ENCODE assay signal across 9 mouse cellular contexts in genomic region chr12:31848630-31849415, GRCm38 (mm10).
DNase-seq lines count a peak whose midpoint lies in the region; ATAC-seq and TF ChIP-seq lines count a peak whose summit lies in the region.
"Had no signal": no experiment of that assay in that cellular context is flagged by ENCODE, and none has a peak within 500 bp of the region (broad histone marks: within the 10 kb centered on the region; RNA-seq: fewer than 3 reads in every experiment).

No protein-coding gene starts in this region.

- H3K9ac ChIP-seq in heart, embryonic 13.5 days, result no peak overlapping the region
- no peak overlapping the region for H3K9ac ChIP-seq in midbrain, postnatal 0 days (replicated peaks; ENCODE audit: low read length, poor library complexity, severe bottlenecking)
- no peak overlapping the region for H3K9ac ChIP-seq in intestine, postnatal 0 days (ENCODE audit: low read depth, low read length)

- no peak; the same call in 1 of the 2 replicates for ATAC-seq in heart, embryonic 13.5 days (ENCODE audit: extremely low read depth, insufficient number of reproducible peaks, low FRiP score, low TSS enrichment)
- ATAC-seq in midbrain, postnatal 0 days (ENCODE audit: low FRiP score), result peak; percentile 91
- ATAC-seq in intestine, postnatal 0 days, result no peak

- no peaks in the 10 kb centered on the region for H3K27me3 ChIP-seq in heart, embryonic 13.5 days (replicated peaks)
- H3K27me3 ChIP-seq in midbrain, postnatal 0 days (ENCODE audit: insufficient read depth, low read length), result no peaks in the 10 kb centered on the region
- H3K27me3 ChIP-seq in intestine, postnatal 0 days (replicated peaks; ENCODE audit: control insufficient read depth, insufficient read depth, low read length), result no peaks in the 10 kb centered on the region

- H3K9me3 ChIP-seq in heart, embryonic 13.5 days, result no peaks in the 10 kb centered on the region
- H3K9me3 ChIP-seq in midbrain, postnatal 0 days (ENCODE audit: low read length), result no peaks in the 10 kb centered on the region
- no peaks in the 10 kb centered on the region for H3K9me3 ChIP-seq in intestine, postnatal 0 days (ENCODE audit: control insufficient read depth)

- H3K27ac ChIP-seq in heart, embryonic 13.5 days (replicated peaks), result peak overlapping the region; percentile 58
- no peak overlapping the region for H3K27ac ChIP-seq in midbrain, postnatal 0 days (ENCODE audit: low read depth, low read length)
- no peak overlapping the region for H3K27ac ChIP-seq in intestine, postnatal 0 days (ENCODE audit: low read depth, low read length)
- H3K27ac ChIP-seq: kidney, postnatal 0 days had no signal

- WGBS in heart, embryonic 13.5 days, result 61% methylated on average over 5 of the region's 5 CpGs
- 78% methylated on average over 5 of the region's 5 CpGs for WGBS in midbrain, postnatal 0 days
- WGBS in intestine, postnatal 0 days, result 76% methylated on average over 5 of the region's 5 CpGs

- peak; percentile 15 for DNase-seq in retina, postnatal 1 day
- no peak for DNase-seq in retina, embryonic 14.5 days (ENCODE audit: low spot score)
- DNase-seq in cerebellum, postnatal 36 days, result peak; percentile 90 to 92
- DNase-seq in layer of hippocampus, adult 9-11 months, result peak; percentile 77
- DNase-seq in midbrain, postnatal 0 days (ENCODE audit: low spot score), result peak; percentile 84
- no peak for DNase-seq in spleen, postnatal 14 days (ENCODE audit: low spot score in 2 of 2)

- H3K4me3 ChIP-seq in heart, embryonic 13.5 days, result no peak overlapping the region
- no peak overlapping the region for H3K4me3 ChIP-seq in midbrain, postnatal 0 days (ENCODE audit: low read depth, low read length)
- no peak overlapping the region for H3K4me3 ChIP-seq in intestine, postnatal 0 days (ENCODE audit: low read depth, low read length)

- H3K4me2 ChIP-seq in heart, embryonic 13.5 days, result no peak overlapping the region
- no peak overlapping the region for H3K4me2 ChIP-seq in midbrain, postnatal 0 days (ENCODE audit: low read depth, low read length, poor library complexity, severe bottlenecking)
- H3K4me2 ChIP-seq in intestine, postnatal 0 days (replicated peaks; ENCODE audit: low read depth), result no peak overlapping the region

- H3K4me1 ChIP-seq in heart, embryonic 13.5 days, result peaks cover 12% of the 10 kb centered on the region
- H3K4me1 ChIP-seq in midbrain, postnatal 0 days (ENCODE audit: insufficient read depth, low read length), result no peaks in the 10 kb centered on the region
- H3K4me1 ChIP-seq in intestine, postnatal 0 days (replicated peaks; ENCODE audit: control insufficient read depth, insufficient read depth, low read length), result no peaks in the 10 kb centered on the region

- H3K36me3 ChIP-seq in heart, embryonic 13.5 days, result no peaks in the 10 kb centered on the region
- no peaks in the 10 kb centered on the region for H3K36me3 ChIP-seq in midbrain, postnatal 0 days (ENCODE audit: insufficient read depth, low read length)
- H3K36me3 ChIP-seq in intestine, postnatal 0 days (ENCODE audit: control insufficient read depth, insufficient read depth), result no peaks in the 10 kb centered on the region

- no peak for TF ChIP-seq CTCF in midbrain, postnatal 0 days (IDR thresholded peaks at IDR 0.05)
- no peak for TF ChIP-seq CTCF in intestine, postnatal 0 days (IDR thresholded peaks at IDR 0.05; ENCODE audit: low read depth)

Comparison
In these comparisons a context has a peak if more than half of its experiments do, and no peak if none do; other contexts are left out.
1. DNase-seq: peak in retina, postnatal 1 day (single experiment), cerebellum, postnatal 36 days (2 of 2), layer of hippocampus, adult 9-11 months (single experiment) and midbrain, postnatal 0 days (single experiment); none in retina, embryonic 14.5 days (single experiment) and spleen, postnatal 14 days (0 of 2).